Mouse (Mus musculus) limb, embryonic 10.5 days (tissue): ENCODE data around the gene Ddx11. TPM values are rescaled to one million over a fixed set of nuclear protein-coding genes. Genes with fewer than 3 reads are reported as not detected.
A peak's percentile ranks its signal among the peaks of the same experiment; 100 is the strongest.

Experiments used
- DNase-seq: peaks from one replicate; pipeline ENCODE4 v3.0.0-alpha.2; 2017; ENCODE audit warnings: low spot score
- H3K27ac ChIP-seq: fragments of 300-500 bp; sonication (generic); 2 replicates; pipeline ENCODE4 v1.5.1; 2016; ENCODE audit warnings: mild to moderate bottlenecking
- H3K27me3 ChIP-seq: fragments of 300-500 bp; sonication (generic); 2 replicates; pipeline ENCODE4 v1.6.1; 2016; ENCODE audit warnings: low read depth, mild to moderate bottlenecking; ENCODE audit not compliant: poor library complexity, severe bottlenecking
- H3K36me3 ChIP-seq: fragments of 300-500 bp; sonication (generic); 2 replicates; pipeline ENCODE4 v1.6.1; 2016; ENCODE audit warnings: mild to moderate bottlenecking, moderate library complexity
- H3K4me1 ChIP-seq: fragments of 300-500 bp; sonication (generic); 2 replicates; pipeline ENCODE4 v1.6.1; 2016
- H3K4me3 ChIP-seq: fragments of 300-500 bp; sonication (generic); 2 replicates; pipeline ENCODE4 v1.5.1; 2016; ENCODE audit warnings: mild to moderate bottlenecking, moderate library complexity
- H3K9me3 ChIP-seq: fragments of 300-500 bp; sonication (generic); replicated peaks from 2 replicates; pipeline ENCODE4 v1.6.1; 2016; ENCODE audit warnings: mild to moderate bottlenecking
- WGBS: fragments of 180-500 bp; shearing (Covaris S2); methylation state at CpG from one replicate; pipeline ENCODE4 v1.1.7; 2016; 5-methylcytosine and 5-hydroxymethylcytosine counted together
- polyA plus RNA-seq: library from polyadenylated mRNA; unstranded; fragments of >200 nt; fragmentation: Nextera tagmentation; extraction: Ambion mirVana; gene quantifications from 2 replicates; pipeline ENCODE4 v1.2.1, GENCODE M21; 2016

The Ddx11 gene
- polyA plus RNA-seq, result 38.6 and 41.6 TPM in 2 replicates

GRCm38 (mm10) chr17:66123066-66123815 is at the start of gene Ddx11:
Gene Ddx11, plus strand, starts transcription at chr17:66123520.
- Histone ChIP-seq H3K4me3 (peak within 1 kb of the TSS; percentile 92), H3K27ac (peak within 1 kb of the TSS; percentile 93), H3K36me3 (peaks cover 45% of the 10 kb centered on the region), H3K9me3 (no peaks in the 10 kb centered on the region), H3K27me3 (no peaks in the 10 kb centered on the region), H3K4me1 (peaks cover 15% of the 10 kb centered on the region)
- peak; percentile 96 for DNase-seq
- WGBS, result 6% methylated on average over 45 of the region's 45 CpGs

GRCm38 (mm10) chr17:66073971-66074370 is 49.3 kb upstream of the Ddx11 start:
- H3K27me3 ChIP-seq, result no peaks in the 10 kb centered on the region
- DNase-seq, result no peak
- 87% methylated on average over 7 of the region's 7 CpGs for WGBS
- no peak overlapping the region for H3K4me3 ChIP-seq
- peaks cover 6% of the 10 kb centered on the region for H3K36me3 ChIP-seq
- H3K4me1 ChIP-seq, result peaks cover 14% of the 10 kb centered on the region
- no peak overlapping the region for H3K27ac ChIP-seq
- no peaks in the 10 kb centered on the region for H3K9me3 ChIP-seq

- Histone ChIP-seq H3K27me3 (no peaks in the 10 kb centered on the region), H3K27ac (peak overlapping the region; percentile 91; the same call in 1 of the 2 replicates), H3K4me1 (peaks cover 14% of the 10 kb centered on the region), H3K9me3 (no peaks in the 10 kb centered on the region), H3K36me3 (peaks cover 24% of the 10 kb centered on the region), H3K4me3 (peak overlapping the region; percentile 88)
- DNase-seq, result peak; percentile 36
- 6% methylated on average over 12 of the region's 12 CpGs for WGBS
Measured at GRCm38 (mm10) chr17:66075827-66076173, 47.5 kb upstream of the Ddx11 start.

- Histone ChIP-seq H3K4me3 (peak overlapping the region; percentile 88), H3K27ac (peak overlapping the region; percentile 91), H3K4me1 (peaks cover 14% of the 10 kb centered on the region), H3K36me3 (peaks cover 30% of the 10 kb centered on the region), H3K27me3 (no peaks in the 10 kb centered on the region), H3K9me3 (no peaks in the 10 kb centered on the region)
- whole genome bisulfite sequencing, result 1% methylated on average over 93 of the region's 95 CpGs
- peak; percentile 63 for DNase-seq
Measured at GRCm38 (mm10) chr17:66076174-66076927, 47.0 kb upstream of the Ddx11 start.

GRCm38 (mm10) chr17:66076934-66077333 is 46.4 kb upstream of the Ddx11 start, which contains the start of gene Ankrd12:
Gene Ankrd12, minus strand, starts transcription at chr17:66077089.
- Histone ChIP-seq H3K4me3 (peak within 1 kb of the TSS; percentile 88), H3K9me3 (no peaks in the 10 kb centered on the region), H3K27me3 (no peaks in the 10 kb centered on the region), H3K27ac (peak within 1 kb of the TSS; percentile 91), H3K4me1 (peaks cover 14% of the 10 kb centered on the region), H3K36me3 (peaks cover 35% of the 10 kb centered on the region)
- DNase-seq, result peak; percentile 97
- under 1% methylated on average over 53 of the region's 53 CpGs for WGBS

- no peak for DNase-seq
- H3K4me1 ChIP-seq, result peaks cover 14% of the 10 kb centered on the region
- H3K27ac ChIP-seq, result peak overlapping the region; percentile 91
- H3K9me3 ChIP-seq, result no peaks in the 10 kb centered on the region
- 2% methylated on average over 23 of the region's 23 CpGs for WGBS
- H3K27me3 ChIP-seq, result no peaks in the 10 kb centered on the region
- peak overlapping the region; percentile 88 for H3K4me3 ChIP-seq
- H3K36me3 ChIP-seq, result peaks cover 35% of the 10 kb centered on the region
Measured at GRCm38 (mm10) chr17:66077437-66077850, 45.9 kb upstream of the Ddx11 start.

- no peaks in the 10 kb centered on the region for H3K4me1 ChIP-seq
- no peak overlapping the region for H3K27ac ChIP-seq
- no peak overlapping the region for H3K4me3 ChIP-seq
- 89% methylated on average over 1 of the region's 1 CpGs for WGBS
- peaks cover 84% of the 10 kb centered on the region for H3K36me3 ChIP-seq
- no peaks in the 10 kb centered on the region for H3K9me3 ChIP-seq
- DNase-seq, result no peak
- H3K27me3 ChIP-seq, result no peaks in the 10 kb centered on the region
Measured at GRCm38 (mm10) chr17:66084486-66084885, 38.8 kb upstream of the Ddx11 start.

- Histone ChIP-seq H3K9me3 (no peaks in the 10 kb centered on the region), H3K36me3 (peaks cover 83% of the 10 kb centered on the region), H3K27ac (no peak overlapping the region), H3K4me1 (no peaks in the 10 kb centered on the region), H3K27me3 (no peaks in the 10 kb centered on the region), H3K4me3 (no peak overlapping the region)
- WGBS, result 94% methylated on average over 1 of the region's 1 CpGs
- no peak for DNase-seq
Measured at GRCm38 (mm10) chr17:66085038-66085437, 38.3 kb upstream of the Ddx11 start.

GRCm38 (mm10) chr17:66090251-66090650 is 33.1 kb upstream of the Ddx11 start:
- Histone ChIP-seq H3K9me3 (no peaks in the 10 kb centered on the region), H3K4me1 (no peaks in the 10 kb centered on the region), H3K4me3 (no peak overlapping the region), H3K36me3 (peaks cover 65% of the 10 kb centered on the region), H3K27me3 (no peaks in the 10 kb centered on the region), H3K27ac (no peak overlapping the region)
- DNase-seq, result no peak

- 94% methylated on average over 2 of the region's 2 CpGs for WGBS
- Histone ChIP-seq H3K36me3 (peaks cover 58% of the 10 kb centered on the region), H3K9me3 (no peaks in the 10 kb centered on the region), H3K4me1 (no peaks in the 10 kb centered on the region), H3K27ac (no peak overlapping the region), H3K4me3 (no peak overlapping the region), H3K27me3 (no peaks in the 10 kb centered on the region)
- no peak for DNase-seq
Measured at GRCm38 (mm10) chr17:66091392-66091791, 31.9 kb upstream of the Ddx11 start.

GRCm38 (mm10) chr17:66092065-66092464 is 31.3 kb upstream of the Ddx11 start:
- no peak overlapping the region for H3K27ac ChIP-seq
- no peaks in the 10 kb centered on the region for H3K27me3 ChIP-seq
- peaks cover 53% of the 10 kb centered on the region for H3K36me3 ChIP-seq
- H3K4me3 ChIP-seq, result no peak overlapping the region
- WGBS, result 95% methylated on average over 2 of the region's 2 CpGs
- no peaks in the 10 kb centered on the region for H3K4me1 ChIP-seq
- no peak for DNase-seq
- no peaks in the 10 kb centered on the region for H3K9me3 ChIP-seq

GRCm38 (mm10) chr17:66092664-66093063 is 30.7 kb upstream of the Ddx11 start:
- WGBS, result 86% methylated on average over 3 of the region's 3 CpGs
- H3K27ac ChIP-seq, result no peak overlapping the region
- H3K4me3 ChIP-seq, result no peak overlapping the region
- peaks cover 53% of the 10 kb centered on the region for H3K36me3 ChIP-seq
- H3K9me3 ChIP-seq, result no peaks in the 10 kb centered on the region
- no peaks in the 10 kb centered on the region for H3K27me3 ChIP-seq
- no peaks in the 10 kb centered on the region for H3K4me1 ChIP-seq
- DNase-seq, result no peak
